Mouse (Mus musculus): ENCODE results near the gene Rnf220.

- TF ChIP-seq CTCF (IDR thresholded peaks at IDR 0.05; ENCODE audit: low read depth) (no peak), EP300 (IDR thresholded peaks at IDR 0.05; ENCODE audit: low read depth) (no peak)
Measured at GRCm38 (mm10) chr4:117325076-117325475, 171.8 kb downstream of the Rnf220 start.
